Mouse (Mus musculus) layer of hippocampus, adult 9-11 months (tissue): ENCODE results near the gene Sp100.
"Not testable (repeated sequence)": the region's sequence is repeated elsewhere in the genome, so short reads cannot be mapped to it uniquely, and the experiment has no call there.

Experiments
- DNase-seq: peaks from one replicate; pipeline ENCODE4 v3.0.0; 2022

Sp100 gene

GRCm38 (mm10) chr1:85649881-85650280 is at the start of gene Sp100:
Sp100 (plus strand) TSS chr1:85649988.
- DNase-seq, result not testable (repeated sequence)

GRCm38 (mm10) chr1:85600078-85600477 is 49.7 kb upstream of the Sp100 start, which contains the start of gene Sp140:
Sp140 (plus strand) TSS chr1:85600378.
- not testable (repeated sequence) for DNase-seq

- DNase-seq, result not testable (repeated sequence)
These were observed 49.0 kb upstream of the Sp100 start for GRCm38 (mm10) chr1:85600794-85601193.

GRCm38 (mm10) chr1:85604341-85604740 is 45.4 kb upstream of the Sp100 start:
- not testable (repeated sequence) for DNase-seq

GRCm38 (mm10) chr1:85608361-85608760 is 41.4 kb upstream of the Sp100 start:
- DNase-seq, result not testable (repeated sequence)

- not testable (repeated sequence) for DNase-seq
These were observed 39.2 kb upstream of the Sp100 start for GRCm38 (mm10) chr1:85610581-85610980.

- DNase-seq, result not testable (repeated sequence)
These were observed 34.7 kb upstream of the Sp100 start for GRCm38 (mm10) chr1:85615096-85615495.

GRCm38 (mm10) chr1:85615819-85616218 is 34.0 kb upstream of the Sp100 start:
- DNase-seq, result not testable (repeated sequence)

- not testable (repeated sequence) for DNase-seq
These were observed 32.6 kb upstream of the Sp100 start for GRCm38 (mm10) chr1:85617161-85617560.

- DNase-seq, result not testable (repeated sequence)
These were observed 31.1 kb upstream of the Sp100 start for GRCm38 (mm10) chr1:85618689-85619088.

GRCm38 (mm10) chr1:85636936-85637335 is 12.9 kb upstream of the Sp100 start:
- not testable (repeated sequence) for DNase-seq

- not testable (repeated sequence) for DNase-seq
These were observed 11.6 kb upstream of the Sp100 start for GRCm38 (mm10) chr1:85638144-85638543.

GRCm38 (mm10) chr1:85650524-85650923 is 736 bp downstream of the Sp100 start:
- DNase-seq, result not testable (repeated sequence)

- peak; percentile 8 for DNase-seq
These were observed 2.0 kb downstream of the Sp100 start for GRCm38 (mm10) chr1:85651770-85652275.

- DNase-seq, result not testable (repeated sequence)
These were observed 7.4 kb downstream of the Sp100 start for GRCm38 (mm10) chr1:85657211-85657610.

GRCm38 (mm10) chr1:85664266-85664665 is 14.5 kb downstream of the Sp100 start:
- no peak for DNase-seq

GRCm38 (mm10) chr1:85680226-85680625 is 30.4 kb downstream of the Sp100 start:
- DNase-seq, result no peak

- no peak for DNase-seq
These were observed 36.9 kb downstream of the Sp100 start for GRCm38 (mm10) chr1:85686666-85687065.

- DNase-seq, result no peak
These were observed 37.6 kb downstream of the Sp100 start for GRCm38 (mm10) chr1:85687346-85687745.

- DNase-seq, result no peak
These were observed 40.8 kb downstream of the Sp100 start for GRCm38 (mm10) chr1:85690544-85690943.

GRCm38 (mm10) chr1:85692281-85692680 is 42.5 kb downstream of the Sp100 start:
- DNase-seq, result no peak

- no peak for DNase-seq
These were observed 43.5 kb downstream of the Sp100 start for GRCm38 (mm10) chr1:85693280-85693679.

- DNase-seq, result no peak
These were observed 45.9 kb downstream of the Sp100 start for GRCm38 (mm10) chr1:85695646-85696045.

GRCm38 (mm10) chr1:85697721-85698493 is 48.1 kb downstream of the Sp100 start:
- DNase-seq, result no peak
